Mouse (Mus musculus) T-helper 1 cell (primary cell): ENCODE measurements around the gene Tmem221.
"Not testable (repeated sequence)": the region's sequence is repeated elsewhere in the genome, so short reads cannot be mapped to it uniquely, and the experiment has no call there.

Experiments used
- in situ Hi-C: fragments of 300-600 bp; cut with MboI, MseI; formaldehyde crosslinking; loops from one replicate; pipeline ENCODE4 v1.15.1; 2025; ENCODE audit warnings: high pct_unique_total_duplicates

The Tmem221 gene

GRCm38 (mm10) chr8:71552770-71553169 lies 5.9 kb downstream of the Tmem221 start:
- in situ Hi-C loops = no loop called here

DNA sequence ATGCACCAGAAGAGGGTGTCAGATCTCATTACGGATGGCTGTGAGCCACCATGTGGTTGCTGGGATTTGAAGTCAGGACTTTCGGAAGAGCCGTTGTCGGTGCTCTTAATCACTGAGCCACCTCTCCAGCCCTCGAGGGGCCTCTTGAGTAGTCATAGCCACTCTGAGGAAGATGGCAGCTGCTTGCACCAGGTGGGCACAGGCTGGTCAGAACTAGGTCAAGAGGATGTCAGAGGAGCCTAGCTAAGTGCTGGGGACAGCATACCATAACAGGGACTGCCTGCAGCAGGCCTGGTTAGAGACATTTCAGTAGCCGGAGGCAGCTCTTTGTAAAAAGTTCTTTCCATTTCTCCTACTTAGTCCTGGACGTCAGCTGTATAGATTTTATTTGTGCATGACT lies 7.9 kb downstream of the Tmem221 start:
- in situ Hi-C loops = no loop called here

DNA sequence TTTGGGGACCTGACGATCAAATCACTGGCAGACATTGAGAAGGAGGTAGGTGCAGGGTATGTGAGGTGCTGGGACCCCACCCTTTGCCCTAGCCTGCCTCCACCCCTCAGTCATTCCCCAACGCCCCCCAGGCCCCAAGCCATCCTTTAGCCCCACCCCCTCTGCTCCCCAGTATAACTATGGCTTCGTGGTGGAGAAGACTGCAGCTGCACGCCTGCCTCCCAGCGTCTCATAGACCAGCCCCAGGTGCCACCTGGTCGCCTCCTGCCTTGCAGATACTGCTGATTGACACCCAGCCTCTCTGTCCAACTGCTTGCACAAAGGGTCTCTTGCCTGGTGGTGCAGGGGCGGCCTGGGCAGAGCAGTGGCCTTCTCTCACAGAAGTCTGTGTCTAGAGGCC lies 11.1 kb downstream of the Tmem221 start:
- in situ Hi-C loops = no loop called here

- in situ Hi-C loops = no loop called here
Observed at GRCm38 (mm10) chr8:71545053-71545452, 13.6 kb downstream of the Tmem221 start.

DNA sequence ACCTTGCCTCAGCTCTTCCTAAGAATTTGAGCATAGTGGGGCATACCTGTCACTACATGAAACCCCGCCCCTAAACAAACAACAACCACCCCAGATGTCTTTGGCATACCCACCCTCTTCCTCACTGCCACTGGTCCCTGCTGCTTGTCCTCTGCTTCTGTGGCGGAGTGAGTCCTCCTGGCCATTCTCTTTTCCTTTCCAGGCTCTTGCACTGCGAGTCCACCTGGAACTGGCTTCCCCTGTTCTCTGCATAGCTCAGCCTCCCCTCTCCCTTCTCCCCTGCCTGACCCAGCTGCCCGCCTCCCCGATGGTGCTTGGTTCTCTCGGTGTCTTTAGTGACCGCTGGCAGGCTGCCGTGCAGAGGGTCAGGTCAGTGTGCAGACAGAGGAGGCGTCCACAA lies 14.9 kb downstream of the Tmem221 start:
- in situ Hi-C loops = no loop called here

- in situ Hi-C loops = no loop called here
Observed at GRCm38 (mm10) chr8:71542632-71543343, 15.9 kb downstream of the Tmem221 start, which contains the start of gene Mvb12a. TSS of gene Mvb12a (plus strand) at chr8:71542922.

- in situ Hi-C loops = no loop called here
Observed at GRCm38 (mm10) chr8:71537028-71537867, 21.4 kb downstream of the Tmem221 start, which contains the start of gene Bst2. TSS of gene Bst2 (minus strand) at chr8:71537456.

GRCm38 (mm10) chr8:71535663-71536062 lies 23.0 kb downstream of the Tmem221 start:
- in situ Hi-C loops = no loop called here

DNA sequence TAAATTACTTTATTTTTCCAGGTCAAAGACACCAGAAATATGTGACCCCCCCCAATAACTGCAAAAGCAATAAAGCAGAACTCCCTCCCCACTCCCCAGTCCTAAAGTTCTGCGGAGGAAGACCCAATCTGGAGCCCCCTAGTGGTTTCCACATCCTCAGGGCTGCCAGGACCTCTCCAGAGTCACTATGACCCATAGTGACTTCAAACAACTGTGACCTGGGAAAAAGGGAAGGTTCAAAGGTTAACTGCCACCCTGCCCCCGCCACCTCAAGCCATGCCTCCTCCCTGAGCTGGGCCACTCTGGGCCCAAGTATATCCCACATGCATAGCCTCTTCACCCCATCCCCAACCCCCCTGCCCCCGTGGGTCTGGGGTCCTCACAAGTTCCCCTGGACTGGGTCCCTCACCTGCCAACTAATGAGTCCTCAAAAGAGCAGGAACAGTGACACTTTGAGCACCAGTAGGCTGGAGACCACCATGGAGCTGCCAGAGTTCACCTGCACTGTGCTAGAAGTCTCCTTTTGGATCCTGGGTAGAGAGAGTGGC lies 24.3 kb downstream of the Tmem221 start:
- in situ Hi-C loops = no loop called here

DNA sequence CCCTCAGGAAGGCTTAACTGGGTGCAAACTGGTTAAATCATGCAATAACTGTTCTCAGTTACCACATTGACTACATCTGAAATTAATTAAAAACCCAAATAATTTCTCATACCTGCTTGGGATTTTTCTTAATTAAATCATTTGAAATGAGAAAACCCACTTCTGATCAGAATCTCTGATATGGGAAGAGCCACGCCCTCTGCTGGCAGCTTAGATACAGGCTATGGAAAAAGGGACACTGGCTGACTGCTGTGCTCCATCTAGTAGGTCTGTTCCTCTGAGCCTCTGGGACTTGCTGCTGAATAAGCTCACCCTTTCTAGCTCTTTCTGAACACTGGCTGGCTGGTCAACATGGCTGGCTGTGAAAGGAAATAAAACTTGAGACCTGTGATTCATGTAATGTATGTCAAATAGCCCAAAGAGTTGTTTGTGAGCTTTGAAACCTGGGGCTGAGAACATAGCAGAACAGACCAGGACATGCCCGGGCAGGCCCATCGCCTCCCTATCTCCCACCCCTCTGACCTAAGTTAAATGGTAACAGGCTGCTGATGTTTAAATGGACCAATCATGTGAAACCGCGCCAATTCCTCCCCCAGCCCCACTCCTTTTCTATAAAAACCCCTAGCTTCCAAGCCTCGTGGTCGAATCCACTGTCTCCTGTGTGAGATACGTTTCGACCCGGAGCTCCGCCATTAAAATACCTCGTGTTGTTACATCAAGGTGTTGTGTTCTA lies 27.8 kb downstream of the Tmem221 start:
- in situ Hi-C loops = not testable (repeated sequence)

GRCm38 (mm10) chr8:71528362-71529073 lies 30.2 kb downstream of the Tmem221 start:
- in situ Hi-C loops = no loop called here

GRCm38 (mm10) chr8:71527162-71527870 lies 31.4 kb downstream of the Tmem221 start:
- in situ Hi-C loops = no loop called here

- in situ Hi-C loops = no loop called here
Observed at GRCm38 (mm10) chr8:71526272-71526671, 32.4 kb downstream of the Tmem221 start.

GRCm38 (mm10) chr8:71525226-71526050 lies 33.2 kb downstream of the Tmem221 start, which contains the start of gene Ccdc194:
TSS of gene Ccdc194 (minus strand) at chr8:71525711.
- in situ Hi-C loops = no loop called here

DNA sequence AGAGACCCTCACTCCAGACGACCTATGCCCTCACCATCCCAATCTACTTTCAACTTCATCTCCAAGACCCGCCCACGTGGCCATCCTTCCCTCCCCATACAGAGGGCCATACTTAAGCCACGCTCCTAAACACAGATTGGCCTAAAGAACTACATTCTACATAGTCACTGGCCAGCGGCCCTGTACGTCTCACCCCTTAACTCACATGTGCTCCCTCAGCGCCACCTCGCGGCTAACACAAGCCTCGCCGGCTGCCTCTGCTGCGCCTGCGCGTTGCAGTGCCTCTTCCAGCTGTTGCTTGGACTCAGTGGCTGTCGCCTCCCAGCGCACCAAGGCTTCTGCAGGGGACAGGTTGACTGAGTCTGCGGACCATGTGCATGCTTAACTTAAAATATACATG lies 37.0 kb downstream of the Tmem221 start:
- in situ Hi-C loops = loop anchor here (5.0 kb wide), 2 partner anchors 34 to 79 kb away; partner anchors contain the start of genes Ano8 and Gtpbp3

DNA sequence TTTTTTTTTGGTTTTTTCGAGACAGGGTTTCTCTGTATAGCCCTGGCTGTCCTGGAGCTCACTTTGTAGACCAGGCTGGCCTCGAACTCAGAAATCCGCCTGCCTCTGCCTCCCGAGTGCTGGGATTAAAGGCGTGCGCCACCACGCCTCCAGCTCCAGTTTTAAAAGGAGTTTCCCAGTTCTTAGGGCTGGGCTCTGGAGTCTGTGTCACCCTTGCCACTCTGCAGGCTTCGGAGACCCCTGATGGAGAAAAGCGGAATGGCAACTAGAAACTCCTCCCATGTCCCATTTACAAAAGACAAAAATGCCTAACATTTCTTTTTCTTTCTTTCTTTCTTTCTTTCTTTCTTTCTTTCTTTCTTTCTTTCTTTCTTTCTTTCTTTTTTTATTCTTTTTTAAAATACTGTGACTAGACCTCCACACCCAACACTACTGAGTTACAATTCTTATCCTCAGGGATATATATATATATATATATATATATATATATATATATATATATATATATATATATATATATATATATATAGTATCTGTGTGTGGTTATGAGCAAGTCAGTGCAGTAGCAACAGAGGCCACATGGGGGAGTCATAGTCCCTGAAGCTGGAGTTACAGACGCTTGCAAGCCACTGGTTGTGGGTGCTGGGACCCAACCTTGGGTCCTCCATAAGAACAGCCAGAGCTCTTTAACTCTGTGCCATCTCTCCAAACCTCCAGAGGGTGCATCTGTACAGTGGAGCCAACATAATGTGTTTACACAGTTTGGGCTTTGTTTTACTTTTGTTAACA lies 39.4 kb downstream of the Tmem221 start:
- in situ Hi-C loops = not testable (repeated sequence)

DNA sequence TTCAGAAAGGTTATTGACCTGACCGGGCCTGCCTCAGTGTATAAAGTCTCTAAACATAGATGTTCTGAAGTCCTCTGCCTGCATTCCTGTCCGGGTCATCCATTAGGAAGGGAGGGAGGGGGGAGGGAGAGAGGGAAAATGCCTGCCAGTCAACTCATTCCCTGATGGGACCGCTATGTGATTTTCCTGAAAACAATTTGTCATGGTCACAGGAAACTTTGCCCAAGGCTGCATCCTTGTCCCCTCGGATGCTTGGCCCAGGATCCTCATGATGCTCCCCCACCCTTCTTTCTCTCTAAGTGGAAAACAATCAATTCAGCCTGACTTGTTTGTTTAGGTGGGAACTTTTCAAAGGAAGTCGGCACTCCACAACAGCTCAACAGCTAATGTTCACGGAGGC lies 41.9 kb downstream of the Tmem221 start:
- in situ Hi-C loops = no loop called here

- in situ Hi-C loops = no loop called here
Observed at GRCm38 (mm10) chr8:71515043-71515442, 43.6 kb downstream of the Tmem221 start.
